Mouse (Mus musculus): ENCODE measurements around the gene Hprt.

GRCm38 (mm10) chrX:52961559-52962110 is 26.3 kb upstream of the Hprt start:
- TF ChIP-seq POLR2A (IDR thresholded peaks at IDR 0.05; ENCODE audit: insufficient read length, low read depth) (no peak), E2F4 (IDR thresholded peaks at IDR 0.05; ENCODE audit: insufficient read depth) (no peak), TCF3 (IDR thresholded peaks at IDR 0.05; ENCODE audit: insufficient read length, low read depth) (no peak), CEBPB (IDR thresholded peaks at IDR 0.05; ENCODE audit: insufficient read depth, poor library complexity, severe bottlenecking) (no peak), POLR2AphosphoS2 (IDR thresholded peaks at IDR 0.05; ENCODE audit: insufficient read length, low read depth) (no peak), MYOG (IDR thresholded peaks at IDR 0.05; ENCODE audit: control insufficient read depth in 1 of 3, insufficient read depth in 1 of 3, insufficient read length in 2 of 3, low read depth in 2 of 3) (no peak), MYOD1 (IDR thresholded peaks at IDR 0.05; ENCODE audit: control insufficient read depth in 1 of 3, insufficient read length in 2 of 3, low read depth in 2 of 3) (no peak), REST (IDR thresholded peaks at IDR 0.05; ENCODE audit: insufficient read depth, insufficient read length) (no peak), SRF (IDR thresholded peaks at IDR 0.05; ENCODE audit: control insufficient read depth, insufficient read length, low read depth) (no peak)
